Mouse (Mus musculus) frontal cortex, postnatal 36 days (tissue): Measurements from ENCODE around the gene Tll2.

Experiments used
- DNase-seq, 2 experiments: peaks; one replicate each; pipeline ENCODE4 v3.0.0; 2022; ENCODE audit warnings: low spot score in 2 of 2

The Tll2 gene

GRCm38 (mm10) chr19:41088491-41088890, 118.1 kb downstream of the Tll2 start:
- no peak for DNase-seq

- DNase-seq: no peak
Observed at GRCm38 (mm10) chr19:41087901-41088300, 118.7 kb downstream of the Tll2 start.

GRCm38 (mm10) chr19:41086700-41087099, 119.9 kb downstream of the Tll2 start:
- DNase-seq: peak; percentile 78 to 92

GRCm38 (mm10) chr19:41086289-41086688, 120.3 kb downstream of the Tll2 start:
- no peak for DNase-seq

GRCm38 (mm10) chr19:41083646-41084045, 123.0 kb downstream of the Tll2 start:
- DNase-seq: no peak

GRCm38 (mm10) chr19:41081589-41081988, 125.0 kb downstream of the Tll2 start:
- no peak for DNase-seq

GRCm38 (mm10) chr19:41076906-41077305, 129.7 kb downstream of the Tll2 start, which contains the start of gene Opalin:
TSS of gene Opalin (minus strand) at chr19:41077113.
- DNase-seq: no peak

GRCm38 (mm10) chr19:41073746-41074455, 132.7 kb downstream of the Tll2 start:
- peak in 1 of 2 experiments; percentile 13 for DNase-seq

- DNase-seq: peak; percentile 90 to 94
Observed at GRCm38 (mm10) chr19:41071500-41071899, 135.1 kb downstream of the Tll2 start.

- no peak for DNase-seq
Observed at GRCm38 (mm10) chr19:41054702-41055101, 151.9 kb downstream of the Tll2 start.

GRCm38 (mm10) chr19:41053530-41053929, 153.1 kb downstream of the Tll2 start:
- no peak for DNase-seq

- no peak for DNase-seq
Observed at GRCm38 (mm10) chr19:41052247-41052646, 154.4 kb downstream of the Tll2 start.

- no peak for DNase-seq
Observed at GRCm38 (mm10) chr19:41051714-41052113, 154.9 kb downstream of the Tll2 start.

GRCm38 (mm10) chr19:41048187-41048559, 158.5 kb downstream of the Tll2 start:
- no peak for DNase-seq

- DNase-seq: peak in 1 of 2 experiments; percentile 7
Observed at GRCm38 (mm10) chr19:41047437-41048186, 159.0 kb downstream of the Tll2 start.

GRCm38 (mm10) chr19:41045091-41045770, 161.4 kb downstream of the Tll2 start:
- DNase-seq: no peak

GRCm38 (mm10) chr19:41039110-41039509, 167.5 kb downstream of the Tll2 start:
- no peak for DNase-seq

GRCm38 (mm10) chr19:41035809-41036551, 170.7 kb downstream of the Tll2 start:
- DNase-seq: no peak
